Comparison of ENCODE assay signal across 12 mouse cellular contexts in genomic region chr9:97055906-97056305, GRCm38 (mm10). TPM values are rescaled to one million over a fixed set of nuclear protein-coding genes. Genes with fewer than 3 reads are reported as not detected.
A peak's percentile ranks its signal among the peaks of the same experiment; 100 is the strongest.
DNase-seq lines count a peak whose midpoint lies in the region; ATAC-seq and TF ChIP-seq lines count a peak whose summit lies in the region.
"Had no signal": no experiment of that assay in that cellular context is flagged by ENCODE, and none has a peak within 500 bp of the region (broad histone marks: within the 10 kb centered on the region; RNA-seq: fewer than 3 reads in every experiment).

No protein-coding gene starts in this region.

- peak overlapping the region; percentile 62 for H3K27ac ChIP-seq in heart, embryonic 10.5 days
- no peak overlapping the region for H3K27ac ChIP-seq in ES-E14 (ENCODE audit: insufficient read depth, low read depth, low read length, poor library complexity, severe bottlenecking)
- no peak overlapping the region; the same call in 1 of the 2 replicates for H3K27ac ChIP-seq in embryonic facial prominence, embryonic 14.5 days (replicated peaks; ENCODE audit: low read depth, low read length)
- H3K27ac ChIP-seq in limb, embryonic 14.5 days (replicated peaks; ENCODE audit: low read depth, low read length) = no peak overlapping the region
- H3K27ac ChIP-seq: limb, embryonic 13.5 days; macrophage had no signal

- no peak for TF ChIP-seq CTCF in lung, adult 2 months (IDR thresholded peaks at IDR 0.05; ENCODE audit: insufficient read depth, low read length)

- TF ChIP-seq POLR2A in limb, embryonic 14.5 days (IDR thresholded peaks at IDR 0.05; ENCODE audit: borderline replicate concordance, extremely low read depth, insufficient read depth, insufficient read length) = no peak
- TF ChIP-seq POLR2A in lung, adult 2 months (IDR thresholded peaks at IDR 0.05; ENCODE audit: borderline replicate concordance, extremely low read depth, low read depth, low read length) = no peak

- peaks cover 4% of the 10 kb centered on the region; the same call in 1 of the 2 replicates for H3K27me3 ChIP-seq in heart, embryonic 10.5 days (ENCODE audit: insufficient read depth, poor library complexity, severe bottlenecking)
- no peaks in the 10 kb centered on the region for H3K27me3 ChIP-seq in embryonic facial prominence, embryonic 14.5 days (replicated peaks; ENCODE audit: control insufficient read depth, insufficient read depth, low read length)
- no peaks in the 10 kb centered on the region for H3K27me3 ChIP-seq in limb, embryonic 14.5 days (ENCODE audit: control insufficient read depth, insufficient read depth, low read length)

- peaks cover 23% of the 10 kb centered on the region for H3K4me1 ChIP-seq in heart, embryonic 10.5 days
- peaks cover 0 to 2% of the 10 kb centered on the region in 2 experiments; a peak in 1 of 4 replicates for H3K4me1 ChIP-seq in ES-E14 (ENCODE audit: control insufficient read depth in 2 of 2, insufficient read depth in 2 of 2, low read length in 2 of 2, poor library complexity in 1 of 2)
- H3K4me1 ChIP-seq in embryonic facial prominence, embryonic 14.5 days (ENCODE audit: control insufficient read depth, insufficient read depth, low read length) = peaks cover 9% of the 10 kb centered on the region
- peaks cover 8% of the 10 kb centered on the region; the same call in 1 of the 2 replicates for H3K4me1 ChIP-seq in limb, embryonic 14.5 days (ENCODE audit: control insufficient read depth, insufficient read depth, low read length)
- peaks cover 3% of the 10 kb centered on the region; the same call in 1 of the 2 replicates for H3K4me1 ChIP-seq in lung, adult 2 months (ENCODE audit: control insufficient read depth, insufficient read depth, low read length)

- intact Hi-C loops in left cerebral cortex, postnatal 14 days (cut with DNase I) = no loop called here

- no peak for DNase-seq in heart, embryonic 10.5 days (ENCODE audit: low spot score)
- DNase-seq in heart, adult 8-10 months (ENCODE audit: low spot score) = no peak
- DNase-seq in ES-E14 (ENCODE audit: low read depth, low spot score) = no peak
- peak; percentile 71 for DNase-seq in embryonic facial prominence, embryonic 14.5 days (ENCODE audit: low spot score)
- DNase-seq in limb, embryonic 14.5 days (ENCODE audit: low spot score) = no peak
- no peak for DNase-seq in lung, adult 2 months
- no peak for DNase-seq in left cerebral cortex, postnatal 14 days (ENCODE audit: low spot score in 2 of 2)
- no peak for DNase-seq in urinary bladder, adult 18-20 months (ENCODE audit: low spot score in 2 of 2)
- DNase-seq: cerebellum, adult 8-10 months; thymus, adult 18-20 months had no signal

- H3K9me3 ChIP-seq in heart, embryonic 10.5 days = no peaks in the 10 kb centered on the region
- no peaks in the 10 kb centered on the region for H3K9me3 ChIP-seq in ES-E14 (ENCODE audit: control insufficient read depth, insufficient read depth, low read depth, low read length)
- H3K9me3 ChIP-seq in embryonic facial prominence, embryonic 14.5 days (ENCODE audit: control insufficient read depth, low read length) = no peaks in the 10 kb centered on the region
- H3K9me3 ChIP-seq in limb, embryonic 14.5 days (ENCODE audit: control insufficient read depth, low read length) = no peaks in the 10 kb centered on the region
- H3K9me3 ChIP-seq: limb, embryonic 13.5 days had no signal

- H3K9ac ChIP-seq in ES-E14 (ENCODE audit: insufficient read depth, low read depth, low read length, poor library complexity, severe bottlenecking) = peak overlapping the region; percentile 32; the same call in 1 of the 2 replicates
- H3K9ac ChIP-seq in embryonic facial prominence, embryonic 14.5 days (ENCODE audit: low read depth, low read length) = no peak overlapping the region
- H3K9ac ChIP-seq in limb, embryonic 14.5 days (ENCODE audit: low read depth, low read length, severe bottlenecking) = no peak overlapping the region
- H3K9ac ChIP-seq: limb, embryonic 13.5 days had no signal

- in situ Hi-C loops in ES-E14 (cut with MboI; ENCODE audit: low sequenced_read_pairs in 2 of 2, unreplicated experiment in 2 of 2) = no loop called here

- no peak overlapping the region for H3K4me2 ChIP-seq in embryonic facial prominence, embryonic 14.5 days (ENCODE audit: low read depth, low read length)
- no peak overlapping the region for H3K4me2 ChIP-seq in limb, embryonic 14.5 days (replicated peaks; ENCODE audit: low read depth, low read length, severe bottlenecking)

- peak; percentile 53; the same call in 1 of the 2 replicates for ATAC-seq in embryonic facial prominence, embryonic 14.5 days (ENCODE audit: low read depth)
- ATAC-seq in limb, embryonic 14.5 days (ENCODE audit: low FRiP score, low read depth) = peak; percentile 70

- 60% methylated on average over 14 of the region's 14 CpGs for WGBS in heart, embryonic 10.5 days
- WGBS in embryonic facial prominence, embryonic 14.5 days = 48% methylated on average over 14 of the region's 14 CpGs
- 63% methylated on average over 14 of the region's 14 CpGs for WGBS in limb, embryonic 14.5 days
- 67% methylated on average over 14 of the region's 14 CpGs for WGBS in lung, adult 2 months

- 0 out of 2 replicates have a peak overlapping the region, but pooled peaks have one; percentile 36 for H3K4me3 ChIP-seq in heart, embryonic 10.5 days
- no peak overlapping the region for H3K4me3 ChIP-seq in ES-E14 (ENCODE audit: insufficient read depth in 1 of 2, low read depth in 1 of 2, low read length in 2 of 2, poor library complexity in 1 of 2, severe bottlenecking in 1 of 2)
- H3K4me3 ChIP-seq in embryonic facial prominence, embryonic 14.5 days (ENCODE audit: low read depth, low read length) = no peak overlapping the region
- H3K4me3 ChIP-seq in limb, embryonic 14.5 days (replicated peaks; ENCODE audit: low read length) = no peak overlapping the region
- H3K4me3 ChIP-seq in lung, adult 2 months (replicated peaks; ENCODE audit: extremely low read depth, low read depth, low read length) = no peak overlapping the region

- no peaks in the 10 kb centered on the region for H3K36me3 ChIP-seq in heart, embryonic 10.5 days
- no peaks in the 10 kb centered on the region for H3K36me3 ChIP-seq in ES-E14 (ENCODE audit: control insufficient read depth, insufficient read depth, low read length, poor library complexity, severe bottlenecking)
- no peaks in the 10 kb centered on the region for H3K36me3 ChIP-seq in embryonic facial prominence, embryonic 14.5 days (ENCODE audit: control insufficient read depth, insufficient read depth, low read length)
- no peaks in the 10 kb centered on the region for H3K36me3 ChIP-seq in limb, embryonic 14.5 days (ENCODE audit: control insufficient read depth, insufficient read depth, low read length)
- H3K36me3 ChIP-seq: limb, embryonic 13.5 days had no signal

TF ChIP-seq in ES-E14, 5 proteins besides CTCF, POLR2A, EP300 and RAD21:
- no peak for TF ChIP-seq ZNF384 (IDR thresholded peaks at IDR 0.05; ENCODE audit: low read depth, low read length)
- TF ChIP-seq HCFC1 (IDR thresholded peaks at IDR 0.05; ENCODE audit: borderline replicate concordance, insufficient read depth, low read length) = no peak
- TF ChIP-seq ZC3H11A (IDR thresholded peaks at IDR 0.05; ENCODE audit: borderline replicate concordance, low read depth, low read length) = no peak

RNA-seq across cellular contexts. Expression of gene Spsb4, which starts 37.3 kb away (rescaled TPM):
- 53.5 and 66.5 TPM in 2 replicates for polyA plus RNA-seq in heart, embryonic 10.5 days (2016; fragmentation: Nextera tagmentation; extraction: Ambion mirVana)
- total RNA-seq in heart, adult 8-10 months (2022) = 1 to 10 TPM; 3.3 to 4.9 (median 4.3) TPM
- total RNA-seq in ES-E14 (2012; rRNA removed) = 1.6 and 1.7 TPM in 2 replicates
- polyA plus RNA-seq in embryonic facial prominence, embryonic 14.5 days (2014; fragmentation: Nextera tagmentation; extraction: Ambion mirVana) = 12.6 and 15.0 TPM in 2 replicates
- polyA plus RNA-seq in limb, embryonic 14.5 days (2012; rRNA removed) = 19.9 and 26.6 TPM in 2 replicates
- polyA plus RNA-seq in limb, embryonic 14.5 days (2014; fragmentation: Nextera tagmentation; extraction: Ambion mirVana) = 28.4 and 29.2 TPM in 2 replicates
- polyA plus RNA-seq in lung, adult 2 months (2012; rRNA removed) = 0.62 and 1.2 TPM in 2 replicates
- 1 to 10 TPM; 6.7 to 6.9 TPM for total RNA-seq in left cerebral cortex, postnatal 14 days (2021)

RNA-seq across cellular contexts. Expression of gene Slc25a36, which starts 55.1 kb away (rescaled TPM):
- 57.4 and 63.1 TPM in 2 replicates for polyA plus RNA-seq in heart, embryonic 10.5 days (2016; fragmentation: Nextera tagmentation; extraction: Ambion mirVana)
- 10 to 100 TPM; 38.7 to 46.7 (median 40.4) TPM for total RNA-seq in heart, adult 8-10 months (2022)
- total RNA-seq in ES-E14 (2012; rRNA removed) = 142 and 170 TPM in 2 replicates
- 72.6 and 100 TPM in 2 replicates for polyA plus RNA-seq in embryonic facial prominence, embryonic 14.5 days (2014; fragmentation: Nextera tagmentation; extraction: Ambion mirVana)
- polyA plus RNA-seq in limb, embryonic 14.5 days (2012; rRNA removed) = 127 and 139 TPM in 2 replicates
- polyA plus RNA-seq in limb, embryonic 14.5 days (2014; fragmentation: Nextera tagmentation; extraction: Ambion mirVana) = 89.4 and 107 TPM in 2 replicates
- polyA plus RNA-seq in lung, adult 2 months (2012; rRNA removed) = 17.0 and 31.9 TPM in 2 replicates
- total RNA-seq in left cerebral cortex, postnatal 14 days (2021) = 10 to 100 TPM; 82.5 to 87.7 TPM
